Mouse (Mus musculus) large intestine, adult 2 months (tissue): ENCODE data around the gene Hsd17b11. TPM values are rescaled to one million over a fixed set of nuclear protein-coding genes. Genes with fewer than 3 reads are reported as not detected.

Experiments used
- DNase-seq: peaks from one replicate; pipeline ENCODE4 v3.0.0-alpha.2; 2012; ENCODE audit warnings: low read depth, low spot score
- WGBS: fragments of 180-500 bp; shearing (Covaris S2); methylation state at CpG from one replicate; pipeline ENCODE4 v1.1.7; 2018; 5-methylcytosine and 5-hydroxymethylcytosine counted together
- polyA plus RNA-seq: library from polyadenylated mRNA; depleted of rRNA; stranded (reverse); fragments of >200 nt; gene quantifications from 2 replicates; pipeline ENCODE4 v1.2.3, GENCODE M21; 2012; rRNA removed

The Hsd17b11 gene
- polyA plus RNA-seq = 86.9 and 124 TPM in 2 replicates

- under 1% methylated on average over 31 of the region's 31 CpGs for WGBS
- peak; percentile 90 for DNase-seq
These were observed at the start of gene Hsd17b11 for GRCm38 (mm10) chr5:104021597-104022378. TSS of gene Hsd17b11 (minus strand) at chr5:104021919.

- 78% methylated on average over 4 of the region's 4 CpGs for WGBS
- no peak for DNase-seq
These were observed 49.3 kb upstream of the Hsd17b11 start for GRCm38 (mm10) chr5:104071048-104071447.

GRCm38 (mm10) chr5:104068751-104069150 lies 47.0 kb upstream of the Hsd17b11 start:
- WGBS = 85% methylated on average over 7 of the region's 7 CpGs

DNA sequence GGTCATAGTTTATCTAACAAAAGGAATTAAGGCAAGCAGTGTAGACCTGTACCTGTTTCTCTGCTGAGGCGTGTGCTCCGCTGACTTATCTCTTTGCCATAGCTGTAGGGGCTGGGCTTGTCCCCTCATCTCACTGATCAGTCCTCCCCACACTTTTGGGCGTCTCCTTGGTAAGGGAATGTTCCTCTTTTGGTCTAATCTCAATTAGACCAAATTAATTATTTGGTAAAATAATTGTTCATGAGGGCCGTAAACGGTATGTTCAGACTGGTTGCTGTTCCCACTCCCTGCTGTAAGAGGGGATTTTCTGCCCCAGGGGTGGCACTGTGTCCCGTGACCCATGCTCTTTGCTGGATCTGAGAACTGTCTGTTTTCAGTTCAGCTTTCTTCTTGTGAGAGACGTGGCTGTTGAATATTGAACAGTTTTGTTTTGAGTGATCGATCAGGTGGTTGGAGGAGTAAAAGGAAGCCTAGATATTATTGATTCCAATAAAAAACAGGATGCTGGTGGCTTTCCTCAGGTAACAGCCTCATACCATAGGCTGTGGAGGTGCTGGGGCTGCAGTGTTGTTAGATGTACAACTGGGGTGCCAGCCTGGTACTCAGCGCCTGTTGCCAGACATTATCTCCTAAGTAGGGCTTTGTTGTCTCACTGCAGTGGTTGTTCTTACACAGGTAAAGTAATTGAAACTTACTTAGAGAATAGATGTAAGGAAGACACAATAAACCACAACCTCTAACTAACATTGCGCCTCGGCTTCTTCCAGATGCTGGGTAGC lies 41.2 kb upstream of the Hsd17b11 start:
- DNase-seq = no peak
- WGBS = 96% methylated on average over 11 of the region's 11 CpGs

More at GRCm38 (mm10) chr5:104068751-104069150, 47.0 kb upstream of the Hsd17b11 start:
- no peak for DNase-seq

GRCm38 (mm10) chr5:104061936-104062772 lies 40.4 kb upstream of the Hsd17b11 start:
- 84% methylated on average over 13 of the region's 13 CpGs for WGBS
- DNase-seq = no peak

- no peak for DNase-seq
- 80% methylated on average over 5 of the region's 5 CpGs for WGBS
These were observed 38.7 kb upstream of the Hsd17b11 start for GRCm38 (mm10) chr5:104060429-104060828.

GRCm38 (mm10) chr5:104059628-104060027 lies 37.9 kb upstream of the Hsd17b11 start:
- no peak for DNase-seq
- 69% methylated on average over 9 of the region's 9 CpGs for WGBS

- 63% methylated on average over 15 of the region's 15 CpGs for WGBS
- DNase-seq = no peak
These were observed 36.3 kb upstream of the Hsd17b11 start for GRCm38 (mm10) chr5:104058021-104058420.

GRCm38 (mm10) chr5:104056295-104056694 lies 34.6 kb upstream of the Hsd17b11 start:
- no peak for DNase-seq
- 77% methylated on average over 7 of the region's 7 CpGs for WGBS

DNA sequence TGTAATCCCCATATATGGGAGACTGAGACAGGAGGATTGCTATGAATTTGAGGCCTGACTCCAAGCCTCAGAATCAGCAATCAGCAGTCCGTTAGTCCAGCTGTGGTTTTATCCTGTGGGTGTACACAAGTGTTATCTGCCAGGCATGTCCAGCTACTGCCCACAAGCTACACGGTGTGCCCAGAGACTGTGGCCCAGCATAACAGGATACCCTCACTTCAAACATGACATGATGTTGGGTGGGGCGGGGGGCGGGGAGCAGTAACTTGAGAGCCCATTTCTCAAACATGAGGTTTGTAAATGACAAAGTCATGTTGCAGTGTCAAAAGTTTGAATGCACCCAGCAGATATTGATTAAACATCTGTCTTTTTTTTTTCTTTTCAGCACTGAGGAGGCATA lies 34.1 kb upstream of the Hsd17b11 start:
- WGBS = 79% methylated on average over 4 of the region's 4 CpGs
- DNase-seq = no peak

DNA sequence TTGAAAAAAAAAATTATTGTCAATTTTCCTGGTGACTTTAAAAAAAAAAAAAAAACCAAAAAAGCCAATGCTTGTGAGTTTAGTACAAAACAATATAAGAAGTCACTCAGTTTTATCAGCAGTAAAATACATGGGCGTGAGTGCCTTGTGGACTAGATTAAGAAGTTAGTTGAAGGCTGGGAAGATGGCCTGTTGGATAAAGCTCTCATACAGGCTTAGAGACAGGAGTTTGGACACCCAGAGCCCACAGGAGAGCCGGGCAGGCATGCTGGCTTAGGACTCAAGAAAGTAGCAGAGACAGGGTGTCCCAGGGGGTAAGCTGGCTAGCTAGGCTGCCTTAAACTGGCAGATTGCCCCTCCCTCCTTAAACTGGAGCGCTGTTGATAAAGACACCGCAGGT lies 33.2 kb upstream of the Hsd17b11 start:
- 96% methylated on average over 4 of the region's 4 CpGs for WGBS
- no peak for DNase-seq

GRCm38 (mm10) chr5:104052956-104053355 lies 31.2 kb upstream of the Hsd17b11 start:
- DNase-seq = no peak
- WGBS = 54% methylated on average over 8 of the region's 8 CpGs

DNA sequence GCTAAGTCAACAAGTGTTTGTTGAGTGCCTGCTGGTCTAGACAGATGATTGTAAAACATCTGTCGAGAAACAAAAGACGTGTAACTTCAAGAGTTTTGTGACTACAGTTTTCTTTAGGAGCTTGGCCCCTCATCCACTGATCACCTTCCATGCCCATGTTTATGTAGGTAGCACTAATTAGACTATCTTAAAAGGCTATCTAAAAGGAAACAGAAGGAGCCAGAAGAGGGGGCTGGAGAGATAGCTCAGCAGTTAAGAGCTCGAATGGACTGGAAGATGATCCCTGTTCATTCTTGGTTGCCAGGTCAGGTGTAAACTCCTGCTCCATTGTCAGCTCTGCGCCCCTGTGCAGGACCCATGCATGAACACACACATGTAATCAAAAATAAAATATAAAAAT lies 26.4 kb upstream of the Hsd17b11 start:
- no peak for DNase-seq
- WGBS = 11% methylated on average over 4 of the region's 4 CpGs

GRCm38 (mm10) chr5:104047200-104048105 lies 25.7 kb upstream of the Hsd17b11 start:
- under 1% methylated on average over 19 of the region's 19 CpGs for WGBS
- DNase-seq = peak; percentile 16

- peak; percentile 92 for DNase-seq
- WGBS = 4% methylated on average over 90 of the region's 90 CpGs
These were observed 24.8 kb upstream of the Hsd17b11 start, which contains the start of gene Nudt9 for GRCm38 (mm10) chr5:104046256-104047199. TSS of gene Nudt9 (plus strand) at chr5:104046306.

DNA sequence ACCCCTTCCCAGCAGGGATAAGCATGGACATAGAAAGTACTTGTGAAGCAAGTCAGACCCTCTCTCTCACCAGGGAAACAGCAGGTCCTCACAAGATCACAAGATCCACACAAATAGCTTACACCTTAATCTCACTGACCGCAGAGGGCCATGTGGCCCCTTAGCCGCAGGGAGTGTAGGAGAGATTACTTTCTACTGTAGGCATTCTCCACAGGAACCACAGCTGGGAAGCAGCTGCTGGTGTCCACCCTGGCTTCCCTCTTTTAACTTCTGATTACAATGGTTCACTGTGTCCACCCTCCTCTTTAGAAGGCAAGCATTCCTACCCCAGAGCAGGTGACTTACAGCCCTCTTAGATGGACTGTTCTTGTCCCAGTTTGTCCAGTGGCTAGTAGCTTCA lies 22.0 kb upstream of the Hsd17b11 start:
- no peak for DNase-seq
- 61% methylated on average over 2 of the region's 2 CpGs for WGBS

GRCm38 (mm10) chr5:104042906-104043305 lies 21.2 kb upstream of the Hsd17b11 start:
- DNase-seq = no peak
- WGBS = 83% methylated on average over 2 of the region's 2 CpGs
